Mouse (Mus musculus) neural tube, embryonic 15.5 days (tissue): ENCODE data around the gene Gm20716. TPM values are rescaled to one million over a fixed set of nuclear protein-coding genes. Genes with fewer than 3 reads are reported as not detected.
A peak's percentile ranks its signal among the peaks of the same experiment; 100 is the strongest.

Experiments
- ATAC-seq: fragments of 200-750 bp; cut with Nextera tagmentation; 2 replicates; pipeline ENCODE4 v1.8.0; 2017; ENCODE audit warnings: mild to moderate bottlenecking, moderate TSS enrichment, moderate library complexity; ENCODE audit not compliant: low FRiP score
- H3K27ac ChIP-seq: fragments of 300-500 bp; sonication (generic); replicated peaks from 2 replicates; pipeline ENCODE4 v1.5.1; 2015; ENCODE audit warnings: mild to moderate bottlenecking, inconsistent platforms
- H3K27me3 ChIP-seq: fragments of 300-500 bp; sonication (generic); replicated peaks from 2 replicates; pipeline ENCODE4 v1.6.1; 2015; ENCODE audit warnings: inconsistent platforms
- H3K36me3 ChIP-seq: fragments of 300-500 bp; sonication (generic); 2 replicates; pipeline ENCODE4 v1.6.1; 2015; ENCODE audit warnings: inconsistent platforms
- H3K4me1 ChIP-seq: fragments of 300-500 bp; sonication (generic); 2 replicates; pipeline ENCODE4 v1.6.1; 2015; ENCODE audit warnings: inconsistent platforms
- H3K4me2 ChIP-seq: fragments of 300-500 bp; sonication (generic); 2 replicates; pipeline ENCODE4 v1.6.1; 2015; ENCODE audit warnings: inconsistent platforms, mild to moderate bottlenecking, moderate library complexity
- H3K4me3 ChIP-seq: fragments of 300-500 bp; sonication (generic); replicated peaks from 2 replicates; pipeline ENCODE4 v1.5.1; 2015; ENCODE audit warnings: mild to moderate bottlenecking, inconsistent platforms
- H3K9ac ChIP-seq: fragments of 300-500 bp; sonication (generic); replicated peaks from 2 replicates; pipeline ENCODE4 v1.6.1; 2015; ENCODE audit warnings: mild to moderate bottlenecking, inconsistent platforms
- H3K9me3 ChIP-seq: fragments of 300-500 bp; sonication (generic); replicated peaks from 2 replicates; pipeline ENCODE4 v1.6.1; 2016; ENCODE audit warnings: inconsistent platforms
- WGBS: fragments of 180-500 bp; shearing (Covaris S2); methylation state at CpG from one replicate; pipeline ENCODE4 v1.1.7; 2015; ENCODE audit warnings: mixed read lengths; 5-methylcytosine and 5-hydroxymethylcytosine counted together
- polyA plus RNA-seq: library from polyadenylated mRNA; unstranded; fragments of >200 nt; fragmentation: Nextera tagmentation; extraction: Ambion mirVana; gene quantifications from 2 replicates; pipeline ENCODE4 v1.2.1, GENCODE M21; 2015

Gm20716 gene
- polyA plus RNA-seq, 1 experiment from 2014 or later, result 20.7 TPM

DNA sequence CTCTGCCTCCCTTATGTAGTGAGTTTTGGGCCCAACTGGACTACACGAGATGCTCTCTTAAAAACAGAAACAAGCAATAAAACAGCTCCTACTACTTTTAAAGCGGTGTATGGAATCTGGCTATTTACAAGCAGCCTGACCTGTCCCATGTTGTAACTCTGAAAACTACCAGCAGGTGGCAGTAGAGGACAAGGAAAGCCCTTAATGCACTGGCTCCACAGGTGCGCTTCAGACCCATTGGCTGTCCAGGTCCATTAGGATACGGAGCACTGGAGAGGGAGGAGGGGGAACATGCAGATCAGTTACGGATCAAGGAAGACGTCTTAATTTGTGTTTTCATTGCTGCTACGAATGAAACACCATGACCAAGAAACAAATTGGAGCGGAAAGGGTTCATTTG lies 20.1 kb upstream of the Gm20716 start:
- no peak overlapping the region for H3K4me2 ChIP-seq
- H3K4me1 ChIP-seq, result no peaks in the 10 kb centered on the region
- no peaks in the 10 kb centered on the region for H3K9me3 ChIP-seq
- ATAC-seq, result peak; percentile 68; the same call in 1 of the 2 replicates
- no peaks in the 10 kb centered on the region for H3K36me3 ChIP-seq
- 13% methylated on average over 8 of the region's 8 CpGs for WGBS
- no peak overlapping the region for H3K4me3 ChIP-seq
- no peak overlapping the region for H3K27ac ChIP-seq
- H3K9ac ChIP-seq, result no peak overlapping the region
- H3K27me3 ChIP-seq, result peaks cover 5% of the 10 kb centered on the region; the same call in 1 of the 2 replicates

DNA sequence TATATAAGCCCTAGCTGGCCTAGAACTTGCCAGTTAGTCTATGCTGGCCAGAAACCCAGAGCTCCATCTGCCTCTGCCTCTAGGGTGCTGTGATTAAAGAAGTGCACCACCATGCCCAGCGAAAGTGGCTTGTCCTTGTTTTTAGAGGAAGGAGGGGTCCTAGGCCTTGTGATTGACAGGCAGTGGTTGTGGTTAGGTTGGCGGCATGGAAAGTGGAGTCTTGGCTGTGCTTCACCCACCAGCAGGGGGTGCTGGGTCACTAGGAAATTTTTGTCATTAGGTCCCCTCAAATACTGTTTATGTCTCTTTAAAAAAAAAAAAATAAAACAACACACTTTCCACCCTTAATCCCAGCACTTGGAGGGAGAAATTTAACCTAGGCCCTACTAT lies 18.7 kb upstream of the Gm20716 start:
- no peak overlapping the region for H3K4me3 ChIP-seq
- ATAC-seq, result no peak; the same call in 1 of the 2 replicates

DNA sequence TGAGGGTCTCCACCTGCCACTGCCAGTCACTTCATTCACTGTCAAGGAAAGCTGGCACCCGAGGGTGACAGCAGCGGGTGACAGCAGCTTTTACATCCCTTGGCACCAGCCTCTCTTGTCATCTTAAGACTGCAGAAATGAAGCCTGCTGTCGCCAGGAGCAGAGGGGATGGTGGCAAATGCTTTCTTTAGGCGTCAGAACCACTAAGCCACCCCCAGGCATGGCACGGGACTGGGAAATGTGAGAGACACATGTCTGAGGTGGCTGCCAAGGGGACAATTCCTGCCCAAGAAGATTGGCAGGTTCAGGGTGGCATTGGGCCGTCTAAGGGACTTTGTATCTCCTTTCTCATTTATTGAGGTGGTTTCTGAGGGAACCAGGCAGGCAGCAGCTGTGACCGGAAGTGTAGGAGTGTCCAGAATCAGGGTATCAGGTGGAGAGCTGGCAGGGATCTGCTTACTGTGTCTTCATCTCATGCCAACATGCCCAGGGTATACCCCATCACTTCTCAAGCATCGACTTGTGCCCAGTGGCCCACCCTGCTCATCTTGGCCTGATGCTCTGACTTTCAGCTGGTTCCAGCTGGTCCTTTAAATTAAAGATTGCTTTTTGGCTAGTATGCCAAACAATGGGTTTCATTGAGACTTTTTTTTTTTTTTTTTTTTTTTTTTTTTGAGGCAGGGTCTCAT lies 18.1 kb upstream of the Gm20716 start:
- no peaks in the 10 kb centered on the region for H3K9me3 ChIP-seq
- H3K27me3 ChIP-seq, result peaks cover 5% of the 10 kb centered on the region; the same call in 1 of the 2 replicates
- no peaks in the 10 kb centered on the region for H3K4me1 ChIP-seq
- H3K9ac ChIP-seq, result no peak overlapping the region
- no peak overlapping the region for H3K4me2 ChIP-seq
- no peak overlapping the region for H3K4me3 ChIP-seq
- no peaks in the 10 kb centered on the region for H3K36me3 ChIP-seq
- no peak overlapping the region for H3K27ac ChIP-seq
- no peak; the same call in 1 of the 2 replicates for ATAC-seq
- 73% methylated on average over 8 of the region's 8 CpGs for WGBS

More for the DNA sequence above, 18.7 kb upstream of the Gm20716 start:
- Histone ChIP-seq H3K27me3 (peaks cover 5% of the 10 kb centered on the region; the same call in 1 of the 2 replicates), H3K27ac (no peak overlapping the region), H3K4me1 (no peaks in the 10 kb centered on the region), H3K36me3 (no peaks in the 10 kb centered on the region), H3K4me2 (no peak overlapping the region), H3K9ac (no peak overlapping the region), H3K9me3 (no peaks in the 10 kb centered on the region)
- WGBS, result 29% methylated on average over 2 of the region's 2 CpGs

DNA sequence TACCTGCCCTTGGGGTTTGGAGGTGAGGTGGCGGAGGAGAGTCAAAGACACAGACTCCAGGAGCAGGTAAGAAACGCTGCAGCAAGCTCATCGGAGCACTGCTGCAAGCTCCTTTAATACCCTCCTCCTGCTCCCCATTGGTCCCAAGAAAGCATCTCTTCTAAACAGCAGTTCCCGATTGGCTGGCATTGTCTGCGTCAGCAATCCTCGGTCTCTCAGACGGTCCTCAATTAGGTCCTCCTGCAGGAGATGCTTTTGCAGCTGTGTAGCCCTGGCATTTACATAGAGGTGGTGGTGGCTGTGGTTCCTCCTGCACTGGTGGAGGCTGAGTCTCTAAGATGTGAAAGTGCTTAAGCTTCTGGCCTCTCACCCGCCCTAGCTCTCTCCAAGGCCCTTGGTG lies 15.4 kb upstream of the Gm20716 start:
- H3K36me3 ChIP-seq, result no peaks in the 10 kb centered on the region
- no peak overlapping the region for H3K4me2 ChIP-seq
- no peak overlapping the region for H3K9ac ChIP-seq
- 0 out of 2 replicates have a peak, but pooled peaks cover 5% of the 10 kb centered on the region for H3K27me3 ChIP-seq
- no peak for ATAC-seq
- no peak overlapping the region for H3K4me3 ChIP-seq
- H3K9me3 ChIP-seq, result no peaks in the 10 kb centered on the region
- H3K27ac ChIP-seq, result no peak overlapping the region
- WGBS, result 38% methylated on average over 8 of the region's 8 CpGs
- no peaks in the 10 kb centered on the region for H3K4me1 ChIP-seq

DNA sequence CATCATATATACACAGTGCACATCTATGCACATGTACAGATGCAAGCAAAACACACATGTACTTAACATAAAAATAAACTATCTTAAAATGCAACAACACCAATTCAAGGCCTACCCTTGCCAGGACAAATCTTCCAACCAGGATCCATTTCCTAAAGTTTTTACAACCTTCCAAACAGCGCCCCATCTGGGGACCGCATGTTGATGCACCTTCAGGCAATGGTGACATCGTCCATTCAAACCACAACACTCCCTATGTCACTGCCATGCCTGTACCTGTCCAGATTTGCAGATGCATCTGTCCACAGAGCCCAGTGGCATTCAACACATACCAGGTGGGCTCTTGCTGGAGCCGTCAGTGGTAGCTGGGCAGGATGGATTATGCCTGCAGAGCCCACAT lies 13.1 kb upstream of the Gm20716 start:
- H3K27me3 ChIP-seq, result 0 out of 2 replicates have a peak, but pooled peaks cover 10% of the 10 kb centered on the region
- H3K9me3 ChIP-seq, result no peaks in the 10 kb centered on the region
- 77% methylated on average over 4 of the region's 4 CpGs for WGBS
- H3K36me3 ChIP-seq, result no peaks in the 10 kb centered on the region
- H3K27ac ChIP-seq, result no peak overlapping the region
- no peak overlapping the region for H3K9ac ChIP-seq
- H3K4me1 ChIP-seq, result no peaks in the 10 kb centered on the region
- ATAC-seq, result no peak
- no peak overlapping the region for H3K4me3 ChIP-seq
- H3K4me2 ChIP-seq, result no peak overlapping the region

DNA sequence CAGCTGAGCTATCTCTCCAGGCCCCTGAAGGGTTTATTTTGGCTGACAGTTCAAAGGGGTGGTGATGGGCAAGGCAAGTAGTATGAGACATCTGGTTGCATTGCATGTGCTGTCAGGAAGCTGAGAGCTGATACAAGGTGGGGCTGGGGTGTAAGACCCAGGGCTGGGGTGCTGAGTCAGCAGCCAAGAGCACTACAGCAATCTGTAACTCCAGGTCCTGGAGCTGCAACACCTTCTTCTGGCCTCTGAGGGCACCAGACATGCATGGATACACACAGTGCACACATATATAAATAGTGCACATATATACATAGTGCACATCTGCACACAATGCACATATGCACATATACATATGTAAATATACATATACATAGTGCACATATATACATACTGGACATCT lies 12.7 kb upstream of the Gm20716 start:
- Histone ChIP-seq H3K9ac (no peak overlapping the region), H3K4me3 (no peak overlapping the region), H3K4me1 (no peaks in the 10 kb centered on the region), H3K4me2 (no peak overlapping the region), H3K27me3 (0 out of 2 replicates have a peak, but pooled peaks cover 10% of the 10 kb centered on the region), H3K36me3 (no peaks in the 10 kb centered on the region), H3K27ac (no peak overlapping the region), H3K9me3 (no peaks in the 10 kb centered on the region)
- ATAC-seq, result no peak

DNA sequence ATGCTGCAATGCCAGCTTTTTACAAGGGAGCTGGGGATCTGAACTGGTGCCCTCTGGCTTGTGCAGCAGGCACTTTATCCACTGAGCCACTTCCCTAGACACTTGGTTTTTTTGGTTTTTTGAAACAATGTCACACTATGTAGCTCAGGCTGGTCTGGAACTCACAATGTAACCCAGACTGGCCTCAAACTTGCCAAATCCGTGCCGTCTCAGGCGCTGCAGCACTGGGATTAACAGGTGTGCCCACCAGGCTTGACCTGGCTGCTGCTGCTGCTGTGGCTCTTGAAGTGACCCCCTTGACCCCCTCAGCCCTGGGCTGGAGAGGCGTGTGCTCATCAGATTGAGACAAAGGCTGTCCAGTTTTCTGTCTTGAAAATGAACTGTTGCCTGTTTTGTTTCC lies 8.2 kb upstream of the Gm20716 start:
- Histone ChIP-seq H3K9me3 (no peaks in the 10 kb centered on the region), H3K4me2 (no peak overlapping the region), H3K27me3 (0 out of 2 replicates have a peak, but pooled peaks cover 10% of the 10 kb centered on the region)

DNA sequence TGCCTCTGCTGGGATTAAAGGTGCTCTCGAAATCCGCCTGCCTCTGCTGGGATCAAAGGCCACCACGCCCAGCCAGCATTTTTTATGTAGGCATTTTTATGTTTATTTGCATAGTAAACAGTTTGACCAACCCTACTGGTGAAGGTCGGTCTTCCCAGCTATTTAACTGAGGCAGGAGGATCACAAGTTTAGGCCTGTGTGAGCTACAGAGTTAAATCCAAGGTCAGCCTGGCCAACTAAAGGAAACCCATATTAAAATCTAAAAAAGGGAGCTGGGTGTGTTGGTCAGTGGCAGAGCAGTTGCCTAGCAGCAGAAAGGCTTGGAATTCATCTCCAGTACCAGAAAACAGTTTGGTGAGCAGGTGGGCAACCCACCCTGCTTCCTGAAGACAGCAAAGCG lies 3.1 kb upstream of the Gm20716 start:
- Histone ChIP-seq H3K9me3 (no peaks in the 10 kb centered on the region), H3K4me1 (peaks cover 44% of the 10 kb centered on the region), H3K4me2 (no peak overlapping the region), H3K36me3 (peaks cover 20% of the 10 kb centered on the region), H3K4me3 (no peak overlapping the region), H3K27me3 (no peaks in the 10 kb centered on the region), H3K9ac (no peak overlapping the region), H3K27ac (no peak overlapping the region)
- no peak for ATAC-seq
- WGBS, result 89% methylated on average over 5 of the region's 5 CpGs

More for the DNA sequence above, 8.2 kb upstream of the Gm20716 start:
- H3K9ac ChIP-seq, result no peak overlapping the region
- no peak overlapping the region for H3K27ac ChIP-seq
- no peak overlapping the region for H3K4me3 ChIP-seq
- peaks cover 6% of the 10 kb centered on the region for H3K4me1 ChIP-seq
- WGBS, result 92% methylated on average over 4 of the region's 4 CpGs
- peaks cover 13% of the 10 kb centered on the region for H3K36me3 ChIP-seq
- ATAC-seq, result no peak

DNA sequence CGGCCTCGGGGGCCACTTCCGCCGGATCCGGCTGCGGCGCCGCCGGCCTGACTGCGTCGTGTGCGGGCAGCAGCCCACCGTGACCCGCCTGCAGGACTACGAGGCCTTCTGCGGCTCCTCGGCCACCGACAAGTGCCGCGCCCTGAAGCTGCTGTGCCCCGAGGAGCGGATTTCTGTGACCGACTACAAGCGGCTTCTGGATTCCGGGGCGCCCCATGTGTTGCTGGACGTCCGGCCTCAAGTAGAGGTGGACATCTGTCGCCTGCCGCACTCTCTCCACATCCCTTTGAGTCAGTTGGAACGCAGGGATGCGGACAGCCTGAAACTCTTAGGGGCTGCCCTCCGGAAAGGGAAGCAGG lies 1.3 kb upstream of the Gm20716 start:
- Histone ChIP-seq H3K9ac (peak overlapping the region; percentile 84), H3K36me3 (peaks cover 24% of the 10 kb centered on the region), H3K4me2 (peak overlapping the region; percentile 99), H3K27me3 (no peaks in the 10 kb centered on the region), H3K4me1 (peaks cover 52% of the 10 kb centered on the region), H3K4me3 (peak overlapping the region; percentile 96), H3K9me3 (no peaks in the 10 kb centered on the region), H3K27ac (peak overlapping the region; percentile 98; the same call in 1 of the 2 replicates)
- ATAC-seq, result no peak
- 68% methylated on average over 31 of the region's 33 CpGs for WGBS

DNA sequence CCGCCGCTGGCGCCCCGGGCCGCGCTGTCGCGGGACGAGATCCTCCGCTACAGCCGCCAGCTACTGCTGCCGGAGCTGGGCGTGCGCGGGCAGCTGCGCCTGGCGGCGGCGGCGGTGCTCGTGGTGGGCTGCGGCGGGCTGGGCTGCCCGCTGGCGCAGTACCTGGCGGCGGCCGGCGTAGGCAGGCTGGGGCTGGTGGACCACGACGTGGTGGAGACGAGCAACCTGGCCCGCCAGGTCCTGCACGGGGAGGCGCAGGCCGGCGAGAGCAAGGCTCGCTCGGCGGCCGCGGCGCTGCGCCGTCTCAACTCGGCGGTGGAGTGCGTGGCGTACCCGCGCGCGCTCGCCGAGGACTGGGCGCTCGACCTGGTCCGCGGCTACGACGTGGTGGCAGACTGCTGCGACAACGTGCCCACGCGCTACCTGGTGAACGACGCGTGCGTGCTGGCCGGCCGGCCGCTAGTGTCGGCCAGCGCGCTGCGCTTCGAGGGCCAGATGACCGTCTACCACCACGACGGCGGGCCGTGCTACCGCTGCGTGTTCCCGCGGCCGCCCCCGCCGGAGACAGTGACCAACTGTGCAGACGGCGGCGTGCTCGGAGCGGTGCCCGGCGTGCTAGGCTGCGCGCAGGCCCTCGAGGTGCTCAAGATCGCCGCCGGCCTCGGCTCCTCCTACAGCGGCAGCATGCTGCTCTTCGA lies 758 bp upstream of the Gm20716 start:
- H3K27ac ChIP-seq, result peak overlapping the region; percentile 98
- H3K4me2 ChIP-seq, result peak overlapping the region; percentile 99
- H3K9ac ChIP-seq, result peak overlapping the region; percentile 84
- H3K27me3 ChIP-seq, result no peaks in the 10 kb centered on the region
- H3K4me1 ChIP-seq, result peaks cover 52% of the 10 kb centered on the region
- peaks cover 29% of the 10 kb centered on the region for H3K36me3 ChIP-seq
- peak; percentile 62 for ATAC-seq
- H3K4me3 ChIP-seq, result peak overlapping the region; percentile 96
- 2% methylated on average over 102 of the region's 105 CpGs for WGBS
- H3K9me3 ChIP-seq, result no peaks in the 10 kb centered on the region

DNA sequence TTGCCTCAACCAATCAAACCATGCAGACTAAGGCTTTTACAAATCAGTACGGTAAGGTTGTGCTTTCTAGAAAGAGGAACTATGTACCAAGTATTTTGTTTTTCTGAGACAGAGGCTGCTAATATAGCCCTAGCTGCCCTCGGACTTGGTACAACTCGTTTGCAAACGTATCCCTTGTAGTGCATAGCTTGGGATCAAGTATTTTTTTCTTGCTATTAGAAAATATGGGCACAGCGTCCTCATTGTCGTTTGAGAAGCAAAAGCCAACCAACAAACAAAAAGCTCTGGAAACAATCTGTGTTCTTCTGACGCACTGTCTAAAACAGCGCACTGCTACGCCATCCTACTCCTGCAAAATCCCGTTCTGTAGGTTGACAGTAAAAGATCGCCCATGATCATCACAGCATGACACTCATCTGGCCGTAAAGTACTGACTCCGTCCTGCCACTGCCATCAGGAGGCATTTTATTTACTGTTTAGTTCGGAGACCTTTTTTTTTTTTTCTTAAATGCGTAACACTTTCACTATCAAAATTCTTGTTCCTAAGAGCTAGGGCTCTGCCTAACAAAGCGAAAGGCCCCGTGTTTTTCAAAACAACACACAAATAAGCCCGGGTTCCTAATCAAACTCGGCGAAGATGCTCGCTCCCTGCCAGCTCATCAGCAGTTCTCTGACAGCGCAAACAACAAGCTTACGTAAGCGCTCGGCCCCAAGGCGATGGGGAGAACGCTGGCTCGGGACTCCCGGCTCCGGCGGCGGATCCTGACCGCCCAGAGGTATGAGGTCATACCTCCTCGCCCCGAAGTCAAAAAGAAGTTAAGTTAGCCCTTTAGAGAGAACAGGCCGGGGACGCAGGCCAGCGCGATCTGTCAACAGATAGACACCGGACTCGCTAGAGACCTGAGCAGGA lies 793 bp downstream of the Gm20716 start:
- H3K36me3 ChIP-seq, result peaks cover 42% of the 10 kb centered on the region
- H3K27me3 ChIP-seq, result no peaks in the 10 kb centered on the region
- peaks cover 52% of the 10 kb centered on the region for H3K4me1 ChIP-seq
- WGBS, result 19% methylated on average over 41 of the region's 41 CpGs
- H3K4me2 ChIP-seq, result peak overlapping the region; percentile 99
- H3K4me3 ChIP-seq, result peak overlapping the region; percentile 96
- H3K9ac ChIP-seq, result peak overlapping the region; percentile 84
- no peak for ATAC-seq
- H3K9me3 ChIP-seq, result no peaks in the 10 kb centered on the region
- peak overlapping the region; percentile 98 for H3K27ac ChIP-seq
